18 mouse cellular contexts compared by ENCODE assay signal in the genomic region with DNA sequence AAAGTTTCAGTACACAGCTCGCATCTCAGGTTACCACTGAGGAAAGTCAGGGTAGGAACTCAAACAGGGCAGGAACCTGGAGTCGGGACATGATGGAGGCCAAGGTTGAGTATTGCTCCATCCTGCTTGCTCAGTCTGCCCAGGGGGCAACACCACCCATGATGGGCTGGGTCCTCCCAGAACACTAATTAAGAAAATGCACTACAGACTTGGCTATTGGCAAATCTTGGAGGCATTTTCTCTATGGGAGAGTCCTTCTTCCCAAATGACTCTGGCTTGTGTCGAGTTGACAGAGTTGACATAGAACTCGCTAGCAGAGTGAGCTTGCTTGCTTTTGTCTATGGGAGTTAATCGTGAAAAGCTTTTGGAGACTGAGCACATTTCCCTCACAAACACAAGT. TPM values are rescaled to one million over a fixed set of nuclear protein-coding genes. Genes with fewer than 3 reads are reported as not detected.
DNase-seq lines count a peak whose midpoint lies in the region; ATAC-seq lines count a peak whose summit lies in the region.
"Had no signal": no experiment of that assay in that cellular context is flagged by ENCODE, and none has a peak within 500 bp of the region (broad histone marks: within the 10 kb centered on the region; RNA-seq: fewer than 3 reads in every experiment).

No protein-coding gene starts in this region.

- no peaks in the 10 kb centered on the region for H3K9me3 ChIP-seq in heart, embryonic 10.5 days
- no peaks in the 10 kb centered on the region for H3K9me3 ChIP-seq in midbrain, embryonic 11.5 days (ENCODE audit: control insufficient read depth, low read length)
- H3K9me3 ChIP-seq in midbrain, embryonic 13.5 days: no peaks in the 10 kb centered on the region
- H3K9me3 ChIP-seq: G1E had no signal

- WGBS in heart, embryonic 10.5 days: 67% methylated on average over 5 of the region's 5 CpGs
- 88% methylated on average over 5 of the region's 5 CpGs for WGBS in midbrain, embryonic 11.5 days
- WGBS in midbrain, embryonic 13.5 days: 88% methylated on average over 5 of the region's 5 CpGs

- H3K27me3 ChIP-seq in heart, embryonic 10.5 days (ENCODE audit: insufficient read depth, poor library complexity, severe bottlenecking): peaks cover 44% of the 10 kb centered on the region
- H3K27me3 ChIP-seq in midbrain, embryonic 11.5 days (ENCODE audit: control insufficient read depth, insufficient read depth, low read length): peaks cover 2% of the 10 kb centered on the region; the same call in 1 of the 2 replicates
- H3K27me3 ChIP-seq in midbrain, embryonic 13.5 days: peaks cover 36% of the 10 kb centered on the region

- peak; percentile 64 for DNase-seq in heart, embryonic 10.5 days (ENCODE audit: low spot score)
- no peak for DNase-seq in heart, adult 18-20 months
- DNase-seq in midbrain, embryonic 11.5 days (ENCODE audit: low spot score, missing footprints): peak; percentile 54
- DNase-seq: adrenal gland, adult 2 months; adrenal gland, adult 8-10 months; adrenal gland, postnatal 10 days; adrenal gland, postnatal 14 days; adrenal gland, postnatal 25 days; adrenal gland, postnatal 36 days; B cell, adult 2 months; cerebellum, adult 11 months; cerebellum, adult 11-12 months; cerebellum, adult 18-20 months had no signal

- no peak overlapping the region for H3K9ac ChIP-seq in midbrain, embryonic 11.5 days (ENCODE audit: low read length)
- H3K9ac ChIP-seq in midbrain, embryonic 13.5 days (replicated peaks): no peak overlapping the region

- H3K4me2 ChIP-seq in midbrain, embryonic 11.5 days: no peak overlapping the region
- H3K4me2 ChIP-seq in midbrain, embryonic 13.5 days (replicated peaks): no peak overlapping the region

- H3K4me3 ChIP-seq in heart, embryonic 10.5 days: no peak overlapping the region
- H3K4me3 ChIP-seq in midbrain, embryonic 11.5 days (ENCODE audit: low read depth, low read length): no peak overlapping the region
- no peak overlapping the region for H3K4me3 ChIP-seq in midbrain, embryonic 13.5 days (replicated peaks)

- ATAC-seq in midbrain, embryonic 11.5 days (ENCODE audit: low FRiP score): no peak
- ATAC-seq in midbrain, embryonic 13.5 days: no peak
- ATAC-seq: activated CD4-positive, CD25-positive, alpha-beta regulatory T cell, adult 4 months; CD4-positive, CD25-positive, alpha-beta regulatory T cell, adult 4 months; Patski had no signal

- no peaks in the 10 kb centered on the region for H3K36me3 ChIP-seq in heart, embryonic 10.5 days
- no peaks in the 10 kb centered on the region for H3K36me3 ChIP-seq in midbrain, embryonic 11.5 days (ENCODE audit: control insufficient read depth, insufficient read depth, low read length)
- H3K36me3 ChIP-seq in midbrain, embryonic 13.5 days: no peaks in the 10 kb centered on the region
- H3K36me3 ChIP-seq: G1E had no signal

- no peak overlapping the region for H3K27ac ChIP-seq in heart, embryonic 10.5 days
- H3K27ac ChIP-seq in midbrain, embryonic 11.5 days (ENCODE audit: low read depth, low read length): no peak overlapping the region
- H3K27ac ChIP-seq in midbrain, embryonic 13.5 days: no peak overlapping the region

- H3K4me1 ChIP-seq in heart, embryonic 10.5 days: peaks cover 12% of the 10 kb centered on the region
- peaks cover 4% of the 10 kb centered on the region for H3K4me1 ChIP-seq in midbrain, embryonic 11.5 days (ENCODE audit: control insufficient read depth, insufficient read depth, low read length)
- H3K4me1 ChIP-seq in midbrain, embryonic 13.5 days (replicated peaks): peaks cover 8% of the 10 kb centered on the region

RNA-seq across cellular contexts. Expression of a gene that starts 6.8 kb away (rescaled TPM):
- 49.7 and 52.2 TPM in 2 replicates for polyA plus RNA-seq in heart, embryonic 10.5 days (2016; fragmentation: Nextera tagmentation; extraction: Ambion mirVana)
- 10 to 100 TPM; 63.0 to 67.4 TPM for total RNA-seq in heart, adult 18-20 months (2021)
- polyA plus RNA-seq in midbrain, embryonic 11.5 days (2014; fragmentation: Nextera tagmentation; extraction: Ambion mirVana): 94.6 and 96.4 TPM in 2 replicates
- polyA plus RNA-seq in midbrain, embryonic 13.5 days (2015; fragmentation: Nextera tagmentation; extraction: Ambion mirVana): 128 and 133 TPM in 2 replicates

Comparison
In these comparisons a context has a peak if more than half of its experiments do, and no peak if none do; other contexts are left out.
1. DNase-seq: peak in heart, embryonic 10.5 days (single experiment) and midbrain, embryonic 11.5 days (single experiment); none in heart, adult 18-20 months (0 of 2).